Mouse (Mus musculus) embryonic fibroblast, embryonic 13.5 days (primary cell): ENCODE measurements at regions not wholly inside any gene's neighbourhood (a gene's known extent, or its start where the extent isn't known, plus 50 kb on each side); places are given as distances from the start of the nearest gene placed in this dataset.

Experiments used
- H3K27ac ChIP-seq: 2 replicates; pipeline ENCODE4 v1.5.1; 2012; ENCODE audit warnings: low read length, control low read depth, inconsistent platforms; ENCODE audit not compliant: insufficient read depth
- H3K4me1 ChIP-seq: 2 replicates; pipeline ENCODE4 v1.6.1; 2011; ENCODE audit warnings: low read length; ENCODE audit not compliant: control insufficient read depth, insufficient read depth
- H3K4me3 ChIP-seq: 2 replicates; pipeline ENCODE4 v1.5.1; 2011; ENCODE audit warnings: mild to moderate bottlenecking, control low read depth, low read length; ENCODE audit not compliant: insufficient read depth
- CTCF ChIP-seq: IDR thresholded peaks from 2 replicates; pipeline ENCODE4 v1.5.1; 2011; ENCODE audit warnings: mild to moderate bottlenecking, control low read depth, low read length, moderate library complexity, borderline replicate concordance; ENCODE audit not compliant: insufficient read depth
- POLR2A ChIP-seq: IDR thresholded peaks from 2 replicates; pipeline ENCODE4 v1.6.1; 2011; ENCODE audit warnings: low read depth, mild to moderate bottlenecking, control low read depth, low read length, moderate library complexity

DNA sequence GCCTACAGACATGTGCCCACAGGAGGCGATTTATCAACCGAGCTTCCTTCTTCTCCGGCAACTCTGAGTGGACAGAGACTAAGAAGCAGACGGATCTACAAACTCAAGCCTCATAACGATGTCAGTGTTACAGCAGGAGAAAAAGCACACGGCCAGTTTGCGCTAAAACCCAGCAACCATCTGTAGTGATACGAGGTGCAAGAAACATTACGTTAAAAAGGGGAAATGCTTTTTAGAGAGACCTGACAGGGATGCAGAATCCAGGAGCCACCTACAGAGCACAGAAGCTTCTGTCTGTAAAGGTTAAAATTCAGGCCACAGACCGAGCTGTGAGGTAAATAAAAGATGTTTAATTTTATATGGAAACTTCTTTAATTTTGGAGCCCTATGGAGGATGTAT lies 56.5 kb upstream of the Fer start:
- Histone ChIP-seq H3K27ac (no peak overlapping the region), H3K4me3 (no peak overlapping the region), H3K4me1 (no peaks in the 10 kb centered on the region)
- no peak for TF ChIP-seq POLR2A

DNA sequence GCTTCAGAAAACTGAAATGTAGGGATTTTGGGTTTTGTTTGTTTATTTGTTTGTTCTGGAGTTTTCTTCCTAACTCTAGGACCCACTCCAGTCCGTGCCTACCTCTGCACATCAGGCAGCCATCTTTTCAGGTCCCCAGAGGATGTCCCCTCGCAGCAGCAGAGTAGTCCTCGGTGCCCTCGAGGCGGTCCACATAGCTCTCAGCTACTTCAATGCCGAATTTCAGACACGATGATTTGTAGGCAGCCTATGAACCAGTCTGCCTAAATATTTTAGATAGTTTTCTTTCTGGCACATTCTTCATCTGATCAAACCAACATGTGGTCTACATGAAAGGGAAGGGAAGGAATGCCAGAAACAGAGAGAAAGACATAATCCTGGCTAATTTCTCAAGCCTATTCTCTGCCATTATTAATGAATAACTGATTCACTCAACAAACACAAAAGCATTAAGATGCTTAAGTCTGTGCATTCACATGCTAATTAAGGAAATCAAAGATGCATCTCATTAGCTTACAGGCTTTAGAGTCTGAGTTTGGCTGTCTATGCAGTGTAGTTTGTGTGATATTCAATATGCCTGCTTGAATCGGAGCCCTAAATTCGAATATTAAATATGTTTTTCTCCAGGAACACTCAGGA lies 55.2 kb upstream of the Fer start:
- Histone ChIP-seq H3K4me1 (no peaks in the 10 kb centered on the region), H3K4me3 (no peak overlapping the region), H3K27ac (no peak overlapping the region)
- no peak for TF ChIP-seq CTCF
- no peak for TF ChIP-seq POLR2A

DNA sequence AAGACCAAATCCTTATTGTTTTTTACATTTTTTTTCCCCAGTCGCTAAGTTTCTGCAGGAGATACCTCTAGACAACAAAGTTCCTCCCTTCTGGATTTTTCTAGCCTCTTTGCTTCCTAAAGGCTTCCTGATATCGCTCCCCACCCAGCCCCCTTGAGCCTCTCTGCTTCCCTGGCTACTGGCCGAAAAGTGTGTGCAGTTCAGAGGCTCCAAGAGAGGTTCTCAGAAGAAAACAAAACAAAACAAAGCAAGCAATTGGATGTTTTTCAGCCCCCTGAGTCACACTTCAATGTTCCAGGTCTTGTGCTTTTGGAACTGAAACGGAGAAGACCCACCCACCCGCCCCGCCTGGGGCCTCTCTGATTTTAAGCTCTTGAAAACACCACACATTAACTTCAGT lies 54.1 kb upstream of the Fer start:
- Histone ChIP-seq H3K27ac (no peak overlapping the region), H3K4me3 (no peak overlapping the region), H3K4me1 (no peaks in the 10 kb centered on the region)
- TF ChIP-seq CTCF: no peak
- no peak for TF ChIP-seq POLR2A

DNA sequence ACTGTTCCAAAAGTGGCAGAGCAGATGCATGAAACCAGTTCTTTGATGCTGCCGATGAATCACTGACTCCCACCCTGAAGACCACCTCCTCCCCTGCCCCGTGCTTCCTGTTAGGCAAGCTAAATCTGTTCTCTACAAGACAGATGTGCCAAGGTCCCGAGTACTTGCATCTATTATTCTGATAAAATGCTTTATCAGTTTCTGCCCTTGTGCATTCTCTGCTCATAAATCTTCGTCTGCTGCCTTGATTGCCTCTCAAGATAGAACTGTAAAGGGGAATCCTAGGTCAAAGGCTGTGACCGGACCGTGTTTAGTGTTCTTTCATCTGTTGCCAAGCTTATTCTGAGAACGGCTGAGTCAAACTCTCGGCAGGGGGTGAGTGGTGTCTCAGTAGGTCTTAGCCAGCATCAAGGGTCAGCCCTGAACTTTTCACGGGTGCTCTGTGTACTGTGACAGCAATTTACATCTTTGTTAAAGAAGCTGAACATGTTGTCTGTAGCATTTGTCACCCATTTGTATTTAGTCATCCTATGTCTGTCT lies 51.5 kb upstream of the Fer start:
- TF ChIP-seq CTCF (no peak), POLR2A (no peak)
- no peak overlapping the region for H3K4me3 ChIP-seq
- no peak overlapping the region for H3K27ac ChIP-seq
- no peaks in the 10 kb centered on the region for H3K4me1 ChIP-seq

DNA sequence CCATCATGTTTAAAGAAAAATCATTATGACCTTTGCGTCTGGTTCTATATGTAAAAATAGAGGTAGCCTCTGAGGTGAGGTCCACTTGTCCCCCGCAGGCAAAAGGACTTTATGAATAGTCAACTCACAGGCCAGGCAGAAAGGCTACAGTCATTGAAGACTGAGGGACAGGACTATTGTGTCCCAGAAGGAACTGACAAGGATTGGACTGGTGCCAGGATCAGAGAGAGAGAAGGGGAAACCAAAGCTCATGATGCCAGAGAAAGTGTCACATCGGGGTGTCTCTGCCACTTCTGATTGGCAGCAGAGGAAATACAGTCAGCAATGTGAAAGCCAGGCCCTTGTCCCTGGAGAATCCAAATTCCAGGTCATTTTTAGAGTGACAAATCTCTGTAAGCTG lies 50.3 kb upstream of the Fer start:
- H3K27ac ChIP-seq: no peak overlapping the region
- H3K4me1 ChIP-seq: no peaks in the 10 kb centered on the region
- TF ChIP-seq POLR2A (no peak), CTCF (no peak)
- H3K4me3 ChIP-seq: no peak overlapping the region
